Mouse (Mus musculus) intestine, embryonic 16.5 days (tissue): ENCODE measurements at regions not wholly inside any gene's neighbourhood (a gene's known extent, or its start where the extent isn't known, plus 50 kb on each side); places are given as distances from the start of the nearest gene placed in this dataset.

ENCODE experiments used
- ATAC-seq: fragments of 200-750 bp; cut with Nextera tagmentation; 2 replicates; pipeline ENCODE4 v1.8.0; 2017; ENCODE audit warnings: moderate TSS enrichment, moderate library complexity
- H3K27ac ChIP-seq: fragments of 300-500 bp; sonication (generic); 2 replicates; pipeline ENCODE4 v1.5.1; 2014; ENCODE audit warnings: mild to moderate bottlenecking, low read length
- H3K27me3 ChIP-seq: fragments of 300-500 bp; sonication (generic); replicated peaks from 2 replicates; pipeline ENCODE4 v1.6.1; 2014; ENCODE audit warnings: low read length, control low read depth, mixed read lengths; ENCODE audit not compliant: control insufficient read depth, insufficient read depth
- H3K36me3 ChIP-seq: fragments of 300-500 bp; sonication (generic); 2 replicates; pipeline ENCODE4 v1.6.1; 2014; ENCODE audit warnings: low read length, control low read depth; ENCODE audit not compliant: control insufficient read depth, insufficient read depth
- H3K4me1 ChIP-seq: fragments of 300-500 bp; sonication (generic); 2 replicates; pipeline ENCODE4 v1.6.1; 2014; ENCODE audit warnings: low read length, control low read depth, mixed read lengths; ENCODE audit not compliant: control insufficient read depth, insufficient read depth
- H3K4me2 ChIP-seq: fragments of 300-500 bp; sonication (generic); 2 replicates; pipeline ENCODE4 v1.6.1; 2014; ENCODE audit warnings: low read depth, low read length, control low read depth
- H3K4me3 ChIP-seq: fragments of 300-500 bp; sonication (generic); 2 replicates; pipeline ENCODE4 v1.5.1; 2014; ENCODE audit warnings: mild to moderate bottlenecking, low read length
- H3K9ac ChIP-seq: fragments of 300-500 bp; sonication (generic); 2 replicates; pipeline ENCODE4 v1.6.1; 2014; ENCODE audit warnings: low read depth, low read length
- H3K9me3 ChIP-seq: fragments of 300-500 bp; sonication (generic); 2 replicates; pipeline ENCODE4 v1.6.1; 2016; ENCODE audit warnings: low read length, control low read depth; ENCODE audit not compliant: control insufficient read depth
- WGBS: fragments of 180-500 bp; shearing (Covaris S2); extraction: QIAGEN DNeasy Blood & Tissue Kit; methylation state at CpG from one replicate; pipeline ENCODE4 v1.1.7; 2014; 5-methylcytosine and 5-hydroxymethylcytosine counted together

- no peak overlapping the region for H3K27ac ChIP-seq
- 62% methylated on average over 2 of the region's 2 CpGs for WGBS
- no peaks in the 10 kb centered on the region for H3K27me3 ChIP-seq
- no peaks in the 10 kb centered on the region for H3K4me1 ChIP-seq
- ATAC-seq, result peak; percentile 82
- no peak overlapping the region for H3K4me2 ChIP-seq
- no peak overlapping the region for H3K4me3 ChIP-seq
- no peaks in the 10 kb centered on the region for H3K36me3 ChIP-seq
- H3K9ac ChIP-seq, result no peak overlapping the region
- no peaks in the 10 kb centered on the region for H3K9me3 ChIP-seq
Observed at GRCm38 (mm10) chr17:77452085-77452484, 748.0 kb upstream of the Crim1 start.

- no peak for ATAC-seq
- H3K9me3 ChIP-seq, result no peaks in the 10 kb centered on the region
- H3K9ac ChIP-seq, result no peak overlapping the region
- H3K36me3 ChIP-seq, result no peaks in the 10 kb centered on the region
- no peak overlapping the region for H3K4me2 ChIP-seq
- H3K4me1 ChIP-seq, result no peaks in the 10 kb centered on the region
- H3K27me3 ChIP-seq, result no peaks in the 10 kb centered on the region
- H3K4me3 ChIP-seq, result no peak overlapping the region
- no peak overlapping the region for H3K27ac ChIP-seq
- 81% methylated on average over 3 of the region's 3 CpGs for WGBS
Observed at GRCm38 (mm10) chr17:77469678-77470077, 730.4 kb upstream of the Crim1 start.

GRCm38 (mm10) chr17:77470195-77470594, 729.9 kb upstream of the Crim1 start:
- Histone ChIP-seq H3K9ac (no peak overlapping the region), H3K4me2 (no peak overlapping the region), H3K27me3 (no peaks in the 10 kb centered on the region), H3K36me3 (no peaks in the 10 kb centered on the region), H3K9me3 (no peaks in the 10 kb centered on the region), H3K4me1 (no peaks in the 10 kb centered on the region), H3K27ac (no peak overlapping the region), H3K4me3 (no peak overlapping the region)
- no peak for ATAC-seq
- WGBS, result 65% methylated on average over 1 of the region's 1 CpGs

GRCm38 (mm10) chr17:77471921-77472320, 728.1 kb upstream of the Crim1 start:
- no peaks in the 10 kb centered on the region for H3K36me3 ChIP-seq
- H3K4me3 ChIP-seq, result no peak overlapping the region
- WGBS, result 82% methylated on average over 3 of the region's 3 CpGs
- H3K4me1 ChIP-seq, result no peaks in the 10 kb centered on the region
- no peak overlapping the region for H3K4me2 ChIP-seq
- no peaks in the 10 kb centered on the region for H3K27me3 ChIP-seq
- no peaks in the 10 kb centered on the region for H3K9me3 ChIP-seq
- H3K27ac ChIP-seq, result no peak overlapping the region
- no peak for ATAC-seq
- no peak overlapping the region for H3K9ac ChIP-seq
